ENCODE assay signal across 24 mouse cellular contexts in genomic region chr2:126498761-126499452, GRCm38 (mm10). TPM values are rescaled to one million over a fixed set of nuclear protein-coding genes. Genes with fewer than 3 reads are reported as not detected.
A peak's percentile ranks its signal among the peaks of the same experiment; 100 is the strongest.
DNase-seq lines count a peak whose midpoint lies in the region; ATAC-seq and TF ChIP-seq lines count a peak whose summit lies in the region.
"Had no signal": no experiment of that assay in that cellular context is flagged by ENCODE, and none has a peak within 500 bp of the region (broad histone marks: within the 10 kb centered on the region; RNA-seq: fewer than 3 reads in every experiment).

No protein-coding gene starts in this region.

- no peaks in the 10 kb centered on the region for H3K4me1 ChIP-seq in liver, embryonic 13.5 days (replicated peaks)
- H3K4me1 ChIP-seq in liver, embryonic 12.5 days, result no peaks in the 10 kb centered on the region
- peaks cover 10 to 31% of the 10 kb centered on the region in 2 experiments for H3K4me1 ChIP-seq in CH12.LX (ENCODE audit: control insufficient read depth in 1 of 2, insufficient read depth in 2 of 2)
- 0 out of 2 replicates have a peak, but pooled peaks cover 2% of the 10 kb centered on the region for H3K4me1 ChIP-seq in liver, postnatal 0 days (ENCODE audit: insufficient read depth)
- H3K4me1 ChIP-seq: embryonic facial prominence, embryonic 13.5 days; forebrain, embryonic 13.5 days; kidney, embryonic 15.5 days; midbrain, embryonic 15.5 days had no signal

- no peak for TF ChIP-seq CTCF in CH12.LX (conservative IDR thresholded peaks at IDR 0.05 in 1 of 2, IDR thresholded peaks at IDR 0.05 in 1 of 2; ENCODE audit: low read depth in 2 of 2, low read length in 2 of 2)
- TF ChIP-seq CTCF in liver, postnatal 0 days (IDR thresholded peaks at IDR 0.05; ENCODE audit: low read depth), result no peak

- no peaks in the 10 kb centered on the region for H3K27me3 ChIP-seq in liver, embryonic 13.5 days
- no peaks in the 10 kb centered on the region for H3K27me3 ChIP-seq in liver, embryonic 12.5 days (replicated peaks)
- no peaks in the 10 kb centered on the region for H3K27me3 ChIP-seq in CH12.LX (replicated peaks)
- no peaks in the 10 kb centered on the region for H3K27me3 ChIP-seq in liver, postnatal 0 days (ENCODE audit: insufficient read depth, low read length)
- H3K27me3 ChIP-seq: embryonic facial prominence, embryonic 13.5 days; forebrain, embryonic 13.5 days; kidney, embryonic 15.5 days; midbrain, embryonic 15.5 days had no signal

- TF ChIP-seq RAD21 in CH12.LX (IDR thresholded peaks at IDR 0.05; ENCODE audit: low read depth, low read length), result no peak

- H3K27ac ChIP-seq in liver, embryonic 13.5 days, result no peak overlapping the region
- H3K27ac ChIP-seq in liver, embryonic 12.5 days, result no peak overlapping the region
- no peak overlapping the region for H3K27ac ChIP-seq in CH12.LX (ENCODE audit: insufficient read depth, low read depth)
- peak overlapping the region; percentile 52; the same call in 1 of the 2 replicates for H3K27ac ChIP-seq in liver, postnatal 0 days (ENCODE audit: low read depth)
- H3K27ac ChIP-seq: embryonic facial prominence, embryonic 13.5 days; forebrain, embryonic 13.5 days; hindbrain, postnatal 0 days; kidney, embryonic 15.5 days; limb, embryonic 13.5 days; midbrain, embryonic 15.5 days had no signal

- TF ChIP-seq POLR2A in CH12.LX (IDR thresholded peaks at IDR 0.05; ENCODE audit: low read depth, low read length), result no peak

- no peak overlapping the region for H3K9ac ChIP-seq in liver, embryonic 13.5 days
- H3K9ac ChIP-seq in liver, embryonic 12.5 days, result no peak overlapping the region
- H3K9ac ChIP-seq in CH12.LX (ENCODE audit: insufficient read depth, low read depth), result peak overlapping the region; percentile 61; the same call in 1 of the 2 replicates
- no peak overlapping the region; the same call in 1 of the 2 replicates for H3K9ac ChIP-seq in liver, postnatal 0 days (replicated peaks)
- H3K9ac ChIP-seq: embryonic facial prominence, embryonic 13.5 days; forebrain, embryonic 13.5 days; kidney, embryonic 15.5 days; limb, embryonic 13.5 days; lung, embryonic 14.5 days; midbrain, embryonic 15.5 days had no signal

- H3K4me2 ChIP-seq in liver, embryonic 13.5 days, result no peak overlapping the region
- H3K4me2 ChIP-seq in liver, embryonic 12.5 days, result no peak overlapping the region
- H3K4me2 ChIP-seq in CH12.LX (ENCODE audit: insufficient read depth, low read depth, poor library complexity, severe bottlenecking), result peak overlapping the region; percentile 82
- peak overlapping the region; percentile 46 for H3K4me2 ChIP-seq in liver, postnatal 0 days (ENCODE audit: low read depth, low read length)
- H3K4me2 ChIP-seq: embryonic facial prominence, embryonic 13.5 days; forebrain, embryonic 13.5 days; heart, embryonic 11.5 days; kidney, embryonic 15.5 days; limb, embryonic 13.5 days; lung, embryonic 14.5 days; midbrain, embryonic 15.5 days had no signal

- H3K79me2 ChIP-seq in CH12.LX (replicated peaks; ENCODE audit: control insufficient read depth, extremely low read depth, insufficient read depth, poor library complexity, severe bottlenecking), result no peaks in the 10 kb centered on the region

- H3K9me3 ChIP-seq in liver, embryonic 13.5 days (replicated peaks), result no peaks in the 10 kb centered on the region
- H3K9me3 ChIP-seq in liver, embryonic 12.5 days (replicated peaks), result no peaks in the 10 kb centered on the region
- no peaks in the 10 kb centered on the region for H3K9me3 ChIP-seq in CH12.LX (replicated peaks; ENCODE audit: low read length)
- H3K9me3 ChIP-seq in liver, postnatal 0 days (ENCODE audit: low read length), result no peaks in the 10 kb centered on the region
- H3K9me3 ChIP-seq: forebrain, embryonic 13.5 days; kidney, embryonic 15.5 days; limb, embryonic 13.5 days; midbrain, embryonic 15.5 days had no signal

- DNase-seq in liver, embryonic 13.5 days, result no peak
- DNase-seq in A20 (ENCODE audit: low read depth, low spot score) (peak; percentile 61), CH12.LX (ENCODE audit: extremely low read depth) (no peak)
- no peak for DNase-seq in liver, postnatal 0 days
- no peak for DNase-seq in urinary bladder, postnatal 14 days (ENCODE audit: low spot score)
- DNase-seq in left cerebral cortex, adult 9 months (ENCODE audit: low spot score in 2 of 2), result no peak
- DNase-seq: adrenal gland, postnatal 25 days; cerebellum, adult 18-20 months; cerebellum, postnatal 25 days; kidney, postnatal 36 days; lung, embryonic 14.5 days; right cerebral cortex, adult 18-20 months; right cerebral cortex, postnatal 4 days had no signal

- in situ Hi-C loops in CH12.LX (cut with MboI; ENCODE audit: low pct_ligation_motif_present, low pct_unique_long_range_greater_than_20kb, low sequenced_read_pairs), result no loop called here

- no peak for TF ChIP-seq EP300 in CH12.LX (IDR thresholded peaks at IDR 0.05; ENCODE audit: low read length)
- no peak for TF ChIP-seq EP300 in liver, postnatal 0 days (IDR thresholded peaks at IDR 0.05; ENCODE audit: low read depth)

- no peaks in the 10 kb centered on the region for H3K36me3 ChIP-seq in liver, embryonic 13.5 days
- H3K36me3 ChIP-seq in liver, embryonic 12.5 days, result no peaks in the 10 kb centered on the region
- no peaks in the 10 kb centered on the region for H3K36me3 ChIP-seq in CH12.LX (replicated peaks in 1 of 2; ENCODE audit: control insufficient read depth in 1 of 2, insufficient read depth in 1 of 2, low read length in 1 of 2)
- no peaks in the 10 kb centered on the region for H3K36me3 ChIP-seq in liver, postnatal 0 days (replicated peaks; ENCODE audit: insufficient read depth, low read length)
- H3K36me3 ChIP-seq: embryonic facial prominence, embryonic 13.5 days; kidney, embryonic 15.5 days; limb, embryonic 13.5 days; midbrain, embryonic 15.5 days had no signal

- H3K4me3 ChIP-seq in liver, embryonic 13.5 days (replicated peaks), result 0 out of 2 replicates have a peak overlapping the region, but pooled peaks have one; percentile 8
- H3K4me3 ChIP-seq in liver, embryonic 12.5 days, result no peak overlapping the region
- peak overlapping the region; percentile 34 to 53 (median 44) for H3K4me3 ChIP-seq in CH12.LX (replicated peaks in 1 of 3; ENCODE audit: low read depth in 2 of 3, low read length in 2 of 3, poor library complexity in 1 of 3)
- peak overlapping the region; percentile 36 for H3K4me3 ChIP-seq in liver, postnatal 0 days (ENCODE audit: low read depth, low read length)
- H3K4me3 ChIP-seq: embryonic facial prominence, embryonic 13.5 days; forebrain, embryonic 13.5 days; kidney, embryonic 15.5 days; limb, embryonic 13.5 days; midbrain, embryonic 15.5 days had no signal

- ATAC-seq in liver, embryonic 13.5 days (ENCODE audit: low read depth), result no peak
- ATAC-seq in liver, embryonic 12.5 days, result no peak
- ATAC-seq in liver, postnatal 0 days, result no peak
- ATAC-seq: forebrain, embryonic 13.5 days; hindbrain, postnatal 0 days; intestine, postnatal 0 days; midbrain, embryonic 15.5 days had no signal

- dilution Hi-C loops in CH12.LX (cut with MboI; ENCODE audit: extremely low pct_ligation_motif_present, extremely low pct_unique_long_range_greater_than_20kb, low sequenced_read_pairs), result no loop called here

- WGBS in liver, embryonic 13.5 days (ENCODE audit: insufficient replicate concordance), result 62% methylated on average over 11 of the region's 11 CpGs
- whole genome bisulfite sequencing in liver, embryonic 12.5 days (ENCODE audit: insufficient replicate concordance), result 71% methylated on average over 11 of the region's 11 CpGs
- WGBS in liver, postnatal 0 days (ENCODE audit: insufficient replicate concordance), result 63% methylated on average over 11 of the region's 11 CpGs

TF ChIP-seq in CH12.LX, 34 proteins besides CTCF, POLR2A, EP300 and RAD21:
- TF ChIP-seq JUND (conservative IDR thresholded peaks at IDR 0.05; ENCODE audit: low read depth, low read length) (no peak), ZC3H11A (IDR thresholded peaks at IDR 0.05; ENCODE audit: low read depth, low read length) (no peak), CHD2 (IDR thresholded peaks at IDR 0.05; ENCODE audit: low read length) (no peak), CHD1 (IDR thresholded peaks at IDR 0.05; ENCODE audit: low read depth, low read length) (no peak), KAT2A (IDR thresholded peaks at IDR 0.05; ENCODE audit: insufficient replicate concordance, low read length) (no peak), ZKSCAN1 (IDR thresholded peaks at IDR 0.05; ENCODE audit: borderline replicate concordance, low read depth, low read length) (no peak), HCFC1 (IDR thresholded peaks at IDR 0.05; ENCODE audit: low read depth, low read length) (no peak), ZMIZ1 (IDR thresholded peaks at IDR 0.05; ENCODE audit: low read depth, low read length) (no peak), TCF12 (IDR thresholded peaks at IDR 0.05; ENCODE audit: low read depth, low read length) (no peak)

RNA-seq across cellular contexts. Expression of gene Atp8b4, which starts 1.6 kb away (rescaled TPM):
- polyA plus RNA-seq in liver, embryonic 13.5 days (2015; fragmentation: Nextera tagmentation; extraction: Ambion mirVana), result 4.1 and 4.6 TPM in 2 replicates
- polyA plus RNA-seq in liver, embryonic 12.5 days (2016; fragmentation: Nextera tagmentation; extraction: Ambion mirVana), result 2.2 and 2.5 TPM in 2 replicates
- total RNA-seq in CH12.LX (2012; rRNA removed) (1.0 and 1.9 TPM in 2 replicates), CH12.LX (2014; rRNA removed) (0.72 and 0.79 TPM in 2 replicates)
- polyA plus RNA-seq in CH12.LX (2012; ENCODE audit: insufficient read length, low read depth), result 0.50 and 1.5 TPM in 2 replicates
- polyA plus RNA-seq in liver, postnatal 0 days (2015; fragmentation: Nextera tagmentation; extraction: Ambion mirVana), result 3.4 and 5.2 TPM in 2 replicates
- total RNA-seq: left cerebral cortex, postnatal 25 days had no signal
- polyA plus RNA-seq: forebrain, embryonic 13.5 days; hindbrain, postnatal 0 days had no signal

RNA-seq across cellular contexts. Expression of gene Slc27a2, which starts 53.3 kb away (rescaled TPM):
- 63.7 and 72.8 TPM in 2 replicates for polyA plus RNA-seq in liver, embryonic 13.5 days (2015; fragmentation: Nextera tagmentation; extraction: Ambion mirVana)
- 53.1 and 56.3 TPM in 2 replicates for polyA plus RNA-seq in liver, embryonic 12.5 days (2016; fragmentation: Nextera tagmentation; extraction: Ambion mirVana)
- total RNA-seq in CH12.LX (2012; rRNA removed), result not detected in 2 replicates
- not detected in 2 replicates for total RNA-seq in CH12.LX (2014; rRNA removed)
- not detected in 2 replicates for polyA plus RNA-seq in CH12.LX (2012; ENCODE audit: insufficient read length, low read depth)
- 1,036 and 1,041 TPM in 2 replicates for polyA plus RNA-seq in liver, postnatal 0 days (2015; fragmentation: Nextera tagmentation; extraction: Ambion mirVana)
- polyA plus RNA-seq: C2C12 had no signal

Comparison
In these comparisons a context has a peak if more than half of its experiments do, and no peak if none do; other contexts are left out.
1. H3K4me2 ChIP-seq: peak in CH12.LX (single experiment) and liver, postnatal 0 days (single experiment); none in liver, embryonic 13.5 days (single experiment) and liver, embryonic 12.5 days (single experiment).
2. RNA of gene Slc27a2, which starts 53.3 kb away (polyA plus RNA-seq): 1,036 to 1,041 TPM in liver, postnatal 0 days, 63.7 to 72.8 TPM in liver, embryonic 13.5 days and 53.1 to 56.3 TPM in liver, embryonic 12.5 days; not detected in CH12.LX; every median in the first group is over 10 times any median in the second.